Mouse (Mus musculus): ENCODE results near the gene Prickle4. TPM values are rescaled to one million over a fixed set of nuclear protein-coding genes. Genes with fewer than 3 reads are reported as not detected.

Prickle4 gene
- polyA plus RNA-seq, 1 experiment = 9.0 TPM

DNA sequence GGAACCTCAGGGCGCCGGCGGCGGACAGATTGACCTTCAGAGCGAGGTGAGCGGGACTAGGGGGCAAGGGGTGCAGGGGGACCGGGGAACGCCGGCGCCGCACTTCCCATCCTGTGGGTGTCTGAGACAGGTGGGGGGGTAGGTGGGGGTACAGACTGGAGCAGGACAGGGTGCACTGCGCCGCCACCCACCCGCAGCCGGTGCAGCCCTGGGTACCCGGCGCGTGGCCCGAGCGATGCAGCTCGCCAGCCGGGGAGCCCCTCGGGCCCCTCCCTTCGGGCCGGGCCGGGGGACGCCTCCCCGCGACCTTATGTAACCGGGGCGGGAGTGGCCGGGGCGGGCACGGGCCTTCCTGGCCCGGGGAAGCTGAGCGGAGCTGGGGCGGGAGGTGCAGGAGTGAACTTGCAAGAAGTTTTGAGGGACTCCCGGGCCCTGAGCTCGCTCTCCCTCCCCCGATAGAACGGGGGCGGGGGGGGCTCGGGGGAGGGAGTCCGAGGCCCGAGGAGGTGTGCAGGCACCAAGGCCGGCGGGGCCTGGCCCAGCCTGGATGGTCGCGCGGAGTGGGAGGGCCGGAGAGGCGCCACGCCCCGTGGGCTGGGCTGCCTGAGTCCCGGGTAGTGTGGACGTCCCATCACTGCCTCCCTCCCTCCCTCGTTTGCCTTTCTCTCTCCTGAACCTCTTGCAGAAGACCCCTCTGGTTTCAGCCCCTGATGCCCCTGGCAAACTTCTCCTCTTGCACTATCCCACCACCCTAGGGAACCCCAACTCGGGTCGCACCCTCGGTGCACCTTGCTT lies 42.9 kb upstream of the Prickle4 start:
- Histone ChIP-seq H3K27ac (ENCODE audit: insufficient read depth, low read depth, low read length) (peak overlapping the region; percentile 96), H3K4me1 (ENCODE audit: control insufficient read depth, insufficient read depth, low read length) (0 out of 2 replicates have a peak, but pooled peaks cover 9% of the 10 kb centered on the region), H3K4me3 (ENCODE audit: insufficient read depth, low read depth, low read length) (peak overlapping the region; percentile 86), H3K36me3 (ENCODE audit: control insufficient read depth, insufficient read depth, low read length) (no peaks in the 10 kb centered on the region), H3K27me3 (replicated peaks; ENCODE audit: control insufficient read depth, insufficient read depth, low read length) (no peaks in the 10 kb centered on the region)
- no peak for TF ChIP-seq CTCF (conservative IDR thresholded peaks at IDR 0.05; ENCODE audit: insufficient read depth, insufficient read length, low read depth, low read length)
- no peak for TF ChIP-seq POLR2A (IDR thresholded peaks at IDR 0.05; ENCODE audit: low read depth, low read length)
- DNase-seq = peak; percentile 97
- 2% methylated on average over 55 of the region's 60 CpGs for WGBS

DNA sequence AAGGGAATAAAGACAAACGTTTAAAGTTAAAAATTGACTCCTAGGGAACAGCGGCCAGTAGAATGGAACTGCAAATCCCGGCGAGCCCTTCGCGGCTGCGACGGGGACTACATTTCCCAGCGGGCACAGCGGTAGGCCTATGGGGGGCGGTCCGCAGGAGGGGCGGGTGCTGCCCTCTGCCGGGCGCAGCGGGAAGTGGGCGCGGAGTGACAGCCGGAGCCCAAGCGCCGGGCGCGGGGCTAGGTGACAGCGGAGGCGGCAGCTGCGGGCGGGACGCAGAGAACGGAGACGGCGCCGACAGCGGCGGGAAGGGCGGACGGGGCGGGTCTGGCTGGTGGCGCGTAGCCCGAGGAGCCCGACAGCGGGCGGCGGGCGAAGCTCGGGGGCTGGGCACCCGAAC lies 42.3 kb upstream of the Prickle4 start, which contains the start of gene Tfeb:
Gene Tfeb (plus strand): TSS at position 175 of the 400 bp plus-strand sequence.
- peak within 1 kb of the TSS; percentile 96 for H3K27ac ChIP-seq (ENCODE audit: insufficient read depth, low read depth, low read length)
- H3K36me3 ChIP-seq (ENCODE audit: control insufficient read depth, insufficient read depth, low read length) = no peaks in the 10 kb centered on the region
- DNase-seq = peak; percentile 98
- 0 out of 2 replicates have a peak, but pooled peaks cover 9% of the 10 kb centered on the region for H3K4me1 ChIP-seq (ENCODE audit: control insufficient read depth, insufficient read depth, low read length)
- TF ChIP-seq CTCF (conservative IDR thresholded peaks at IDR 0.05; ENCODE audit: insufficient read depth, insufficient read length, low read depth, low read length) (peak; percentile 78), POLR2A (IDR thresholded peaks at IDR 0.05; ENCODE audit: low read depth, low read length) (peak; percentile 17)
- peak within 1 kb of the TSS; percentile 86 for H3K4me3 ChIP-seq (ENCODE audit: insufficient read depth, low read depth, low read length)
- 1% methylated on average over 45 of the region's 47 CpGs for WGBS
- H3K27me3 ChIP-seq (replicated peaks; ENCODE audit: control insufficient read depth, insufficient read depth, low read length) = no peaks in the 10 kb centered on the region

- Histone ChIP-seq H3K4me1 (ENCODE audit: control insufficient read depth, insufficient read depth, low read length) (0 out of 2 replicates have a peak, but pooled peaks cover 9% of the 10 kb centered on the region), H3K27ac (ENCODE audit: insufficient read depth, low read depth, low read length) (no peak overlapping the region), H3K4me3 (ENCODE audit: insufficient read depth, low read depth, low read length) (no peak overlapping the region), H3K36me3 (ENCODE audit: control insufficient read depth, insufficient read depth, low read length) (no peaks in the 10 kb centered on the region), H3K27me3 (replicated peaks; ENCODE audit: control insufficient read depth, insufficient read depth, low read length) (no peaks in the 10 kb centered on the region)
- TF ChIP-seq POLR2A (IDR thresholded peaks at IDR 0.05; ENCODE audit: low read depth, low read length) (no peak), CTCF (conservative IDR thresholded peaks at IDR 0.05; ENCODE audit: insufficient read depth, insufficient read length, low read depth, low read length) (no peak)
- WGBS = 69% methylated on average over 14 of the region's 14 CpGs
- no peak for DNase-seq
These were observed 41.1 kb upstream of the Prickle4 start for GRCm38 (mm10) chr17:47735553-47736100.

- WGBS = 51% methylated on average over 24 of the region's 24 CpGs
- DNase-seq = no peak
These were observed 36.4 kb upstream of the Prickle4 start for GRCm38 (mm10) chr17:47730633-47731575.

GRCm38 (mm10) chr17:47726566-47726965 lies 32.0 kb upstream of the Prickle4 start, which contains the start of gene Pgc:
Gene Pgc, plus strand, starts transcription at chr17:47726842.
- no peak for DNase-seq
- H3K4me1 ChIP-seq (ENCODE audit: control insufficient read depth, insufficient read depth, low read length) = no peaks in the 10 kb centered on the region
- TF ChIP-seq CTCF (conservative IDR thresholded peaks at IDR 0.05; ENCODE audit: insufficient read depth, insufficient read length, low read depth, low read length) = no peak
- TF ChIP-seq POLR2A (IDR thresholded peaks at IDR 0.05; ENCODE audit: low read depth, low read length) = no peak
- H3K4me3 ChIP-seq (ENCODE audit: insufficient read depth, low read depth, low read length) = no peak within 1 kb of the TSS
- H3K27ac ChIP-seq (ENCODE audit: insufficient read depth, low read depth, low read length) = no peak within 1 kb of the TSS
- no peaks in the 10 kb centered on the region for H3K27me3 ChIP-seq (replicated peaks; ENCODE audit: control insufficient read depth, insufficient read depth, low read length)
- no peaks in the 10 kb centered on the region for H3K36me3 ChIP-seq (ENCODE audit: control insufficient read depth, insufficient read depth, low read length)
- WGBS = 61% methylated on average over 11 of the region's 11 CpGs

More at GRCm38 (mm10) chr17:47730633-47731575, 36.4 kb upstream of the Prickle4 start:
- Histone ChIP-seq H3K4me3 (ENCODE audit: insufficient read depth, low read depth, low read length) (no peak overlapping the region), H3K27me3 (replicated peaks; ENCODE audit: control insufficient read depth, insufficient read depth, low read length) (no peaks in the 10 kb centered on the region), H3K27ac (ENCODE audit: insufficient read depth, low read depth, low read length) (no peak overlapping the region), H3K4me1 (ENCODE audit: control insufficient read depth, insufficient read depth, low read length) (no peaks in the 10 kb centered on the region), H3K36me3 (ENCODE audit: control insufficient read depth, insufficient read depth, low read length) (no peaks in the 10 kb centered on the region)
- no peak for TF ChIP-seq POLR2A (IDR thresholded peaks at IDR 0.05; ENCODE audit: low read depth, low read length)
- TF ChIP-seq CTCF (conservative IDR thresholded peaks at IDR 0.05; ENCODE audit: insufficient read depth, insufficient read length, low read depth, low read length) = no peak

GRCm38 (mm10) chr17:47721183-47721582 lies 26.6 kb upstream of the Prickle4 start:
- Histone ChIP-seq H3K4me3 (ENCODE audit: insufficient read depth, low read depth, low read length) (no peak overlapping the region), H3K27ac (ENCODE audit: insufficient read depth, low read depth, low read length) (no peak overlapping the region), H3K4me1 (ENCODE audit: control insufficient read depth, insufficient read depth, low read length) (no peaks in the 10 kb centered on the region), H3K27me3 (replicated peaks; ENCODE audit: control insufficient read depth, insufficient read depth, low read length) (no peaks in the 10 kb centered on the region), H3K36me3 (ENCODE audit: control insufficient read depth, insufficient read depth, low read length) (no peaks in the 10 kb centered on the region)
- WGBS = 76% methylated on average over 4 of the region's 4 CpGs
- TF ChIP-seq POLR2A (IDR thresholded peaks at IDR 0.05; ENCODE audit: low read depth, low read length) (no peak), CTCF (conservative IDR thresholded peaks at IDR 0.05; ENCODE audit: insufficient read depth, insufficient read length, low read depth, low read length) (no peak)
- no peak for DNase-seq

Measured in kidney, adult 2 months (tissue).